Mouse (Mus musculus): ENCODE data around the gene Tspan1. TPM values are rescaled to one million over a fixed set of nuclear protein-coding genes. Genes with fewer than 3 reads are reported as not detected.

The Tspan1 gene
- total RNA-seq, 2 experiments from 2014 or later, result not detected

DNA sequence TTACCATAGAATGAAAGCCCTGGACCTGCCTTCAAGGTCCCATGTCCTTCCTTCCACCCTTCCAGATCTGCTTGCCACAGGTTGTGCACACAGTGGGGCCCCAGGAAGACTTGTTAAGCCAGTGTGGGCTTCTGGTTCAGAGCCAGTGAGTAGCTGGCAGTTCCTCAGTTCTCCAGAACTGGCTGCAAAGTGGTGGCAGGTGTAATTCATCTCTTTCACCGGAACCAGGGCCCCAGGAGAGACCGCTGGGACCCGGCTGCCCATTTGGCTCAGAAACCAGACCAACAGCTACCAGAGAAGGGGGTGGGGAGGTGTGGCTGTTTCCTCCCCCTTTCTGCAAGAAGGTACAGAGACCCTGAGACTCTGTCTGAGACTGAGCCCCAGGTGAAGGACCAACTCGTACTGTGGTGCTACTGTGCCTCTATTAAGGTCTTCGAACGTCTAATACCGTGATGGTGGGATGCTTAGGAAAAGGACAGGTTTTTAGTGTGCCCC, 24.0 kb downstream of the Tspan1 start:
- Histone ChIP-seq H3K4me3 (peak overlapping the region; percentile 67), H3K27ac (peak overlapping the region; percentile 89)
- no peak for DNase-seq (ENCODE audit: extremely low spot score in 1 of 2, low spot score in 2 of 2)
- intact Hi-C loops (cut with DNase I), result loop anchor here (10.0 kb wide), 1 partner anchor 851 kb away; the partner anchor contains the start of genes Hectd3 and Urod
- no peak; the same call in 1 of the 2 replicates for TF ChIP-seq CTCF (IDR thresholded peaks at IDR 0.05)

DNA sequence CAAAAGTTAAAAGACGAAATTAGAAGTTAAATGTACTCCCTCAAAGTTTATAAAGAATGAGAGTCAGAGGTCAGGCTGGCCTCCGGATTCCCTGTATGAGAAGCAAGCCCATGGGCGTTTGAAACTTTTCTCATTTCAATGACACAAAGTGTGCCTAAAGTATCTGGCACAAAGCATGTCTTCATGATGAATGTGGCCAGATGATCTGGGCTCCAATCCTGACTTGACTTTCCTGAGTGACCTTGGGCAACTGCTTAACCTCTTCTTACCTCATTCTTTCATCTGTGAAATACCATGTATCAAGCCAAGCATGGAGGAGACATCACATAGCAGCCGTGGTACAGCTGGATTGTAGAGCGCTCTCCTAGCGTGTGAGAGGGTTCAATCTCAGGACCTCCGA, 25.1 kb downstream of the Tspan1 start:
- TF ChIP-seq CTCF (IDR thresholded peaks at IDR 0.05), result no peak
- Histone ChIP-seq H3K27ac (no peak overlapping the region; the same call in 1 of the 2 replicates), H3K4me3 (no peak overlapping the region)
- intact Hi-C loops (cut with DNase I), result loop anchor here (10.0 kb wide), 1 partner anchor 853 kb away; the partner anchor contains the start of genes Hectd3 and Urod
- DNase-seq (ENCODE audit: extremely low spot score in 1 of 2, low spot score in 2 of 2), result no peak

DNA sequence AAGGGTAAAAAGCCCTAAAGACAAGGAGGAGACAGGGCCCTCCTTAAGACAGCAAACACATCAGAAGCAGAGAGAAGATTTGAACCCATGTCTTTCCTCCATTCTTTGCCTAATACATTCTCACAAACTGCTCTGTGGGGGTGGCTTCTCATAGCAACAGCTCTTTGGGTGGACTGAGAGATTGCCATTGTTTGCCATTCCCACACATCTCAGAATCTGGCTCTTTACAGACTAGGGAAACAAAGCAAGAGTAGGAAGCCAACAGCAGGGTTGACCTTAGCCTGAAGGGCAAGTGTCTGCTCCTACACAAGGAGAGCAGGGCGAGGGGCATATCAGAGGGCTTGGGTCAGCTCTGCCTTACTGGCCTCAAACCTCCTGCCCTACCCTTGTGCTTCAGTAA, 25.7 kb downstream of the Tspan1 start:
- peak overlapping the region; percentile 58 for H3K27ac ChIP-seq
- TF ChIP-seq CTCF (IDR thresholded peaks at IDR 0.05), result no peak
- intact Hi-C loops (cut with DNase I), result loop anchor here (10.0 kb wide), 1 partner anchor 853 kb away; the partner anchor contains the start of genes Hectd3 and Urod
- no peak for DNase-seq (ENCODE audit: extremely low spot score in 1 of 2, low spot score in 2 of 2)
- peak overlapping the region; percentile 16; the same call in 1 of the 2 replicates for H3K4me3 ChIP-seq

DNA sequence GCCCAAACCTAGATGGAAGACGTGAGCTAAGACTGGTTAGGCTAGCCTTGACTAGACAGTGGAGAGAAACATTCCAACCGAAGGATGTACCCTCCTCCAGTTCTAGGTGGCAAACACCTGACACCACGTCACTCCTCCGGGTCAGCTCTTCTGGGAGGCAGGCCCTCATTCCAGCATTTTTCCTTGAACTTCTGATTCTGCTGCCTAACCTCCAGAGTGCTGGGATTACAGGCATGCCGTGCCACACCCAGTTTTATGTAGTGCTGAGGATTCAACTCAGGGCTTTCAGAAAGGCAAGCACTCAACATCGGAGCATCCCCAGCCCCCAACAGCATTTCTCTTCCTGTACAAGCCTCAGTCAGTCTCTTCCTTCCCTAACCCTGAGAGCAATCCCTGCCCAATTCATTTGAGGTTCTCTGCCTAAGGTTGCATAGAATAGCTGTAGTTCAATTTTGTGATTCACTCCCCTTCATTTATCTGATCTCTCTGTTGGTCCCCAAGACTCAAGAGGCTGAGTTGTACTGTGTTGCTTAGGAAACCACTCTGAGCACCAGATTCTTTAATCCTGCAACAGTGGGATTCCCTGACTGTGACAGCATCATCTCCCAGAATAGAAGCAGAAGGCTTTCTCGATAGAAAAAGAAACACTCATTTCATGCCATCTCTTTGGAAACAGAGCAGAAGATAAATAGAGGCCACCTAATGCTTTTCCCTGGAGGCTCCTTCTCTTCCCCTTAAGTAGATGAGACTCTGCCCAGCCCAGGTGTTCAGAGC, 26.4 kb downstream of the Tspan1 start:
- intact Hi-C loops (cut with DNase I), result loop anchor here (10.0 kb wide), 1 partner anchor 854 kb away; the partner anchor contains the start of genes Hectd3 and Urod
- no peak overlapping the region for H3K4me3 ChIP-seq
- peak overlapping the region; percentile 58 for H3K27ac ChIP-seq
- TF ChIP-seq CTCF (IDR thresholded peaks at IDR 0.05), result no peak
- DNase-seq (ENCODE audit: extremely low spot score in 1 of 2, low spot score in 2 of 2), result no peak

DNA sequence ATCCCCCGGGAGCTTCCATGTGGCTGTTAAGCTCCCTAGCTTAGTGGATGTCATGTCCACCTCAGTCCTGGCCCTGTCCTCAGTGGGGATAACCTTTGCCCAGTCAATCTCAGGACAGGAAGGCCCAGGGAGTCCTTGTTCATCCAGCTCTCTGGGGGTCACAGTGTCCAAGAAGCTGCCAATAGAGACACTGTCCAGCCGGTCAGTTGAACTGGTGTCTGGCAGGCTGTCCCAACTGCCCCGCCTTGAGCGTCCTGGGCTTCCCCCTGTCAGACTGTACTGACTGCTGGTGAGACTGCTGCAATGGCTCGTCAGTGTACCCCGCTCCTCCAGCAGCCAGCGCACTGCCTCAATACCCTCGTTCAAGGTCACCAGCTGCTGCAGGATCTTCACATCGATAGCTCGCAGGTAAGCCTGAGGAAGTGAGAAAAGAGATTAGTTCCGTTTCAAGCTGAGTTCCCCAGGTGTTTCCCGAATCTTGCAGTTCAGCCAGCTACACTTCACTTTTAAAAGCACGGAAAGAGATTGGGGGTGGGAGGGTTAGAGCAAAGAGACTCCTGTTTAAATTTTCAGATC, 29.9 kb downstream of the Tspan1 start:
- no peak for DNase-seq (ENCODE audit: extremely low spot score in 1 of 2, low spot score in 2 of 2)
- intact Hi-C loops (cut with DNase I), result loop anchor here (5.0 kb wide), 1 partner anchor 50 kb away; no protein-coding TSS in a partner anchor
- TF ChIP-seq CTCF (IDR thresholded peaks at IDR 0.05), result no peak
- Histone ChIP-seq H3K27ac (no peak overlapping the region), H3K4me3 (no peak overlapping the region)

DNA sequence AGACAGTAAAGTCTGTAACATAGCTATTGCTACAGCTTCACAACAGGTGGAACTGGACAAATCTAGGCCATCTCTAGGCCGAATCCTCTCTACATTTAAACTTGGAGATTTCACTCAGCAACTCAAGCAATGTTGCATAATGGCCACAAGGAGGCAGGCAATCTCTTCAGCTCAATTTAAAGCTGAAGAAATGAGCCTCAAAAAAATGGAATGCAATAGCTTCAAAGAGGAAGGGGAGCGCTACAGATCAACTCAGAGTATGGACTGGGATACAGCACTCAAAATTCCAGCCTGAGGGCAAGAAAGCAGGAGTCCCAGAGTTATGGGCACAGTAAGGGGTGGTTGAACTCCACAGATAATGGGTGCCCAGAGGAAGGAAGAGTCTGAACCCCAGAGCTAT, 32.4 kb downstream of the Tspan1 start:
- TF ChIP-seq CTCF (IDR thresholded peaks at IDR 0.05), result peak; percentile 83
- no peak for DNase-seq (ENCODE audit: extremely low spot score in 1 of 2, low spot score in 2 of 2)
- intact Hi-C loops (cut with DNase I), result loop anchor here (5.0 kb wide), 1 partner anchor 52 kb away; no protein-coding TSS in a partner anchor
- Histone ChIP-seq H3K4me3 (no peak overlapping the region), H3K27ac (no peak overlapping the region)

DNA sequence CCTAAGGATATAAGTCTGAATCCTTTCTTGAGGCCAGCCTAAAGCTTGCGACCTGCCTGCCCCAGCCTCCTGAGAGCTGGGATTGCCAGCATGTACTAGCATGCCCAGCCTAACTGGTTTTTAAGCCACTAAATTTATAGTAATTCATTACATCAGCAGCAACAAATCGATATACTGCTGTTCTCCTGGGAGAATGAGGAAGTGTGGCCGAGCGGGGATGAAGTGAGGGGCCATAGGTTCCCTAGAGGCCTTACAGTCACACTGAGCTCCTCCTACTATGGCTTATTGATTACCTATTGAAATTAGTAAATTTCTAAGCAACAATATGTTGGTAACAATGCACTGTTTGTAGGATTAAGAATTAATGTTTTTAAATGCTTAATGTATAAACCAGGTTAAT, 34.3 kb downstream of the Tspan1 start:
- no peak for TF ChIP-seq CTCF (IDR thresholded peaks at IDR 0.05)
- H3K27ac ChIP-seq, result no peak overlapping the region
- DNase-seq (ENCODE audit: extremely low spot score in 1 of 2, low spot score in 2 of 2), result no peak
- intact Hi-C loops (cut with DNase I), result no loop called here
- no peak overlapping the region for H3K4me3 ChIP-seq

DNA sequence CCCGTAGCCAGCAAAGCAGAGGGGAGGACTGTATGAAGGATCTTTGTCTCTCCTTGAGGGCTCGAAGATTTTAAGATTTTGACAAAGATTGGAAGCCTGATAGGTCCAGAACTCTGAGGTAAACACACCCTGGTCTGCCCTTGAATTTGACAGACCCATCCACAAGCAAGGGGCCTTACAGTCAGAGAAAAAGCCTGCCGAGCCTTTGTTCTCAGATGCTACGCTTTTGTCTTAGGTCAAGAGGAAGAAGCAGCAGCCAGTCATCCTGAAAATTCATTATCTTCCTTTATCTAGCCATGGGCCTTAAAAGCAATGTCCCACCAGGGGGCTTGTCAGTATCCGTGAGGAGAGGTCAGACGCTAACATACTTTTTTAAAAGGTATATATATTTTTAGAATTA, 39.4 kb downstream of the Tspan1 start:
- peak overlapping the region; percentile 10; the same call in 1 of the 2 replicates for H3K27ac ChIP-seq
- no peak overlapping the region for H3K4me3 ChIP-seq
- no peak for DNase-seq (ENCODE audit: extremely low spot score in 1 of 2, low spot score in 2 of 2)
- TF ChIP-seq CTCF (IDR thresholded peaks at IDR 0.05), result no peak
- intact Hi-C loops (cut with DNase I), result no loop called here

DNA sequence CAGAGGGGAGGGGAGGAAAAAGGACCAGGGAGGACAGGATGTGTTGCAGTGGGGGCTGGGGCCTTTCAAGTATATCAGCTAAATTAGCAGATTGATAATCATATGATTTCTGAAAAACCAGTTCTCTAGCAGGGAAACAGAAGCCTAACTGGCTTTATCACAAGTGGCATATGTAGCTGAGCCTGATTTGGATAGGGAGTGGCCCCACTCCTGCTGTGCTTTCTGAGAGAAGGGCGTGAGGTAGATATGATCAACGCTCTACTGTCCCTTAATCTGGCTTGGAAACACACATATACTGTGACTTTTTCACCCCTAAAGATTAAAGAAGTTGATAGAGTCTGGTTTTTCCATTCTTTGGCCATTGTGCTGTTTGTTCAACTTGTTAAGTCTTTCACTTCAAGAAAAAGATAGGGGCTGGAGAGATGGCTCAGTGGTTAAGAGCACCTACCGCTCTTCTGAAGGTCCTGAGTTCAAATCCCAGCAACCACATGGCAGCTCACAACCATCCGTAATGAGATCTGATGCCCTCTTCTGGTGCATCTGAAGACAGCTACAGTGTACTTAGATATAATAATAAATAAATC, 41.5 kb downstream of the Tspan1 start:
- intact Hi-C loops (cut with DNase I), result no loop called here
- TF ChIP-seq CTCF (IDR thresholded peaks at IDR 0.05), result no peak
- no peak overlapping the region for H3K4me3 ChIP-seq
- no peak for DNase-seq (ENCODE audit: extremely low spot score in 1 of 2, low spot score in 2 of 2)
- H3K27ac ChIP-seq, result no peak overlapping the region

DNA sequence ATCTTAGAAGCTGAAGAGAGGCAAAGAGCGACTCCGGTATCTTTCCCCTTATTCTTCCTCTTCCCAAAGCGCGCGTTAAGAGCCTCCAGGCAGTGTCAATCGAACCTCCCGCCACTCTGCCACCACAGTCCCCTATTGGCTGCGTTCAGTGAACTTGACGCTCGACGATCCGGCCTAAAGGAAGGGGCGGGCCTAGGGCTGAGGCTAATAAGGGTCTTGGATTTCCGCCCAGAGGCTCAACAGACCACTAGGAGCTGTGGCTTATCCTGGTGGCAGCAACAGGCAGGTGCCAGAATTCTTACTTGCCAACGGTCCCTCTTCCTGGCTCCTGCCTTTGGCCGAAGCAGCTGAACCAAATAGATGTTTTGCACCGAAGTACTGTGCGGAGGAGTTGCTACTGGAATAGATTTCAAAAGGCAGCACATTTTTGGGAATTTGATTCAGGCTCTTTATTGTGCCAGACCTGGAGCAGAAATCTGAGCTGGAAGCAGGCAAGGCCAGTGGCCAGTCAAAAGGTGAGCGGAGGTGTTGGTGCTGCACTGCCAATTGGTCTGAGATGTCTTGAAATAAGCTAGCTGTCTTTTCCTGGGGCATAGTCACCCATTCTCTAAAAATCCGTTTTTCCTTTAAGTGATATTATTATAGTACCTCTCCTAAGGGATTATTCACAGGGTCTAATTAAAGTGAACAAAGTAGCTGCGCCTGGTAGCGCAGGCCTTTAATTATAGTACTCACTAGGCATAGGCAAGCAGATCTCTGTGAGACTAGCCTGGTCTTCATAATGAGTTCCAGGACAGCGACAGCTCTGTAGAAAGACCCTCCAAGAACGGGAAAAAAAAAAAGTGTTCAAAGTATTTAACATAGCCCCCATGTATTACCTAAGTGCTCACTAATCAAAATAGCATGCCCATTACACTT, 43.5 kb downstream of the Tspan1 start, which contains the start of the genes Rad54l and Pomgnt1:
Rad54l (minus strand) TSS at position 89 of the 918 bp plus-strand sequence.
Pomgnt1 (plus strand) TSS at position 239 of the 918 bp plus-strand sequence.
- TF ChIP-seq CTCF (IDR thresholded peaks at IDR 0.05), result peak; percentile 21
- intact Hi-C loops (cut with DNase I), result no loop called here
- H3K27ac ChIP-seq, result peak within 1 kb of the TSS; percentile 72

DNA sequence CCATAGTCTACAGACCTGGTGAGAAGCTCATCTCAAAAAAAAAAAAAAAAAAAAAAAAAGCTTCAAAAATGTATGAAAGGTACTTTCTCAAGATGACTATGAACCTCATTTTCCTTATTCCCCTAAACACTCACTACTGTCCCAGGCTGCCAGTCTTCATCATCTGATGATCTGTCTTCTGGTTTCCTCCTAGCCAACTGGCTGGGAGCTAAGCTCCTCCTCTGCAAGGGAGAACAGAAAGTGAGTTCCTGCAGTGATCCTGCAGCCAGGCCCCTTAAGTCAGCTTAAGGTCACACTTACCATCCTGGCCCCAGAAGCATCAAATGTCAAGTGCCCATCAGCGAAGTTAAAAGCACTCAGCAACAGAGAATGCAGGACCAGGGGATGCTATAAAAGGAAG, 44.6 kb downstream of the Tspan1 start:
- intact Hi-C loops (cut with DNase I), result no loop called here
- Histone ChIP-seq H3K27ac (no peak overlapping the region), H3K4me3 (no peak overlapping the region)
- no peak for DNase-seq (ENCODE audit: extremely low spot score in 1 of 2, low spot score in 2 of 2)
- no peak for TF ChIP-seq CTCF (IDR thresholded peaks at IDR 0.05)

More for the DNA sequence above, 43.5 kb downstream of the Tspan1 start, which contains the start of the genes Rad54l and Pomgnt1:
- peak within 1 kb of the TSS; percentile 50 for H3K4me3 ChIP-seq
- DNase-seq (ENCODE audit: extremely low spot score in 1 of 2, low spot score in 2 of 2), result peak; percentile 72 to 74

Other genes starting within 250 kb of the Tspan1 start
- gene Dmbx1, start 227.7 kb downstream of the Tspan1 start, total RNA-seq (2021), result not detected
- gene Faah, start 149.7 kb downstream of the Tspan1 start, total RNA-seq (2021), result 100 to 1,000 TPM; 100 to 103 TPM
- 10 to 100 TPM; 10.9 to 12.8 TPM for gene Nsun4, start 113.7 kb downstream of the Tspan1 start, total RNA-seq (2021)
- 100 to 1,000 TPM; 414 to 441 TPM for gene Uqcrh, start 92.5 kb downstream of the Tspan1 start, total RNA-seq (2021)
- gene Lrrc41, start 92.3 kb downstream of the Tspan1 start, total RNA-seq (2021), result 10 to 100 TPM; 45.2 to 49.9 TPM
- under 1 TPM; 0.77 to 0.89 TPM for gene Rad54l, start 43.9 kb downstream of the Tspan1 start, total RNA-seq (2021)
- 10 to 100 TPM; 80.2 to 85.6 TPM for gene Pomgnt1, start 43.8 kb downstream of the Tspan1 start, total RNA-seq (2021)
- gene Lurap1, start 16.3 kb downstream of the Tspan1 start, total RNA-seq (2021), result 10 to 100 TPM; 28.4 to 31.2 TPM
- not detected for gene 1700042G07Rik, start 5.8 kb upstream of the Tspan1 start, total RNA-seq (2021)
- 1 to 10 TPM; 1.4 to 2.9 TPM for gene Gm49337, start 5.8 kb upstream of the Tspan1 start, total RNA-seq (2021)
- gene Pik3r3, start 54.0 kb upstream of the Tspan1 start, total RNA-seq (2021), result 10 to 100 TPM; 37.2 to 42.8 TPM

Data from left cerebral cortex, adult 2 months (tissue).